Mouse (Mus musculus): ENCODE measurements around the gene Gpr45.
"Not testable (repeated sequence)": the region's sequence is repeated elsewhere in the genome, so short reads cannot be mapped to it uniquely, and the experiment has no call there.

Gene Gpr45

GRCm38 (mm10) chr1:42952734-42953481, at the start of gene Gpr45:
TSS of gene Gpr45 (plus strand) at chr1:42952872.
- no peak for DNase-seq (ENCODE audit: low spot score)

- no peak for DNase-seq (ENCODE audit: low spot score)
These were observed 47.5 kb upstream of the Gpr45 start for GRCm38 (mm10) chr1:42905148-42905547.

GRCm38 (mm10) chr1:42906696-42907095, 46.0 kb upstream of the Gpr45 start:
- no peak for DNase-seq (ENCODE audit: low spot score)

GRCm38 (mm10) chr1:42907153-42907552, 45.5 kb upstream of the Gpr45 start:
- DNase-seq (ENCODE audit: low spot score), result no peak

GRCm38 (mm10) chr1:42915062-42915461, 37.6 kb upstream of the Gpr45 start:
- no peak for DNase-seq (ENCODE audit: low spot score)

GRCm38 (mm10) chr1:42916719-42917118, 36.0 kb upstream of the Gpr45 start:
- no peak for DNase-seq (ENCODE audit: low spot score)

- DNase-seq (ENCODE audit: low spot score), result no peak
These were observed 34.8 kb upstream of the Gpr45 start for GRCm38 (mm10) chr1:42917908-42918307.

- no peak for DNase-seq (ENCODE audit: low spot score)
These were observed 28.7 kb upstream of the Gpr45 start for GRCm38 (mm10) chr1:42923924-42924323.

- no peak for DNase-seq (ENCODE audit: low spot score)
These were observed 19.1 kb upstream of the Gpr45 start for GRCm38 (mm10) chr1:42933613-42934012.

GRCm38 (mm10) chr1:42948486-42948885, 4.2 kb upstream of the Gpr45 start:
- DNase-seq (ENCODE audit: low spot score), result no peak

- DNase-seq (ENCODE audit: low spot score), result no peak
These were observed 780 bp downstream of the Gpr45 start for GRCm38 (mm10) chr1:42953482-42953822.

GRCm38 (mm10) chr1:42956828-42957227, 4.2 kb downstream of the Gpr45 start:
- no peak for DNase-seq (ENCODE audit: low spot score)

- no peak for DNase-seq (ENCODE audit: low spot score)
These were observed 30.6 kb downstream of the Gpr45 start for GRCm38 (mm10) chr1:42983082-42983771.

GRCm38 (mm10) chr1:42984119-42984518, 31.4 kb downstream of the Gpr45 start:
- DNase-seq (ENCODE audit: low spot score), result no peak

- DNase-seq (ENCODE audit: low spot score), result no peak
These were observed 36.3 kb downstream of the Gpr45 start for GRCm38 (mm10) chr1:42988996-42989395.

- DNase-seq (ENCODE audit: low spot score), result no peak
These were observed 53.4 kb downstream of the Gpr45 start for GRCm38 (mm10) chr1:43006051-43006514.

GRCm38 (mm10) chr1:43006524-43006923, 53.9 kb downstream of the Gpr45 start:
- no peak for DNase-seq (ENCODE audit: low spot score)

- no peak for DNase-seq (ENCODE audit: low spot score)
These were observed 57.8 kb downstream of the Gpr45 start for GRCm38 (mm10) chr1:43010461-43010860.

- not testable (repeated sequence) for DNase-seq (ENCODE audit: low spot score)
These were observed 62.5 kb downstream of the Gpr45 start for GRCm38 (mm10) chr1:43015153-43015685.

- no peak for DNase-seq (ENCODE audit: low spot score)
These were observed 83.3 kb downstream of the Gpr45 start for GRCm38 (mm10) chr1:43036014-43036413.

- DNase-seq (ENCODE audit: low spot score), result no peak
These were observed 89.6 kb downstream of the Gpr45 start for GRCm38 (mm10) chr1:43042271-43042670.

- DNase-seq (ENCODE audit: low spot score), result no peak
These were observed 92.7 kb downstream of the Gpr45 start for GRCm38 (mm10) chr1:43045204-43045982.

Data from urinary bladder, postnatal 14 days (tissue).